Mouse (Mus musculus) testis, adult 2 months (tissue): Measurements from ENCODE around the gene 2810408A11Rik. TPM values are rescaled to one million over a fixed set of nuclear protein-coding genes. Genes with fewer than 3 reads are reported as not detected.

Experiments used
- H3K27ac ChIP-seq: fragments of 200-500 bp; 2 replicates; pipeline ENCODE4 v1.5.1; 2012; ENCODE audit warnings: low read depth, low read length; ENCODE audit not compliant: control insufficient read depth, insufficient read depth
- H3K27me3 ChIP-seq: fragments of 200-500 bp; 2 replicates; pipeline ENCODE4 v1.6.1; 2012; ENCODE audit warnings: mild to moderate bottlenecking, low read length, moderate library complexity; ENCODE audit not compliant: control insufficient read depth, insufficient read depth
- H3K36me3 ChIP-seq: fragments of 200-500 bp; 2 replicates; pipeline ENCODE4 v1.6.1; 2012; ENCODE audit warnings: mild to moderate bottlenecking, low read length; ENCODE audit not compliant: control insufficient read depth, insufficient read depth
- H3K4me1 ChIP-seq: fragments of 200-500 bp; 2 replicates; pipeline ENCODE4 v1.6.1; 2012; ENCODE audit warnings: low read length; ENCODE audit not compliant: control insufficient read depth, insufficient read depth
- H3K4me3 ChIP-seq: fragments of 200-500 bp; 2 replicates; pipeline ENCODE4 v1.5.1; 2012; ENCODE audit warnings: low read depth, mild to moderate bottlenecking, low read length, moderate library complexity, mixed read lengths; ENCODE audit not compliant: control insufficient read depth
- CTCF ChIP-seq: fragments of 200-500 bp; IDR thresholded peaks from 2 replicates; pipeline ENCODE4 v1.5.1; 2012; ENCODE audit warnings: low read depth, mild to moderate bottlenecking, inconsistent platforms, low read length, moderate library complexity; ENCODE audit not compliant: control insufficient read depth, insufficient read depth, insufficient replicate concordance
- POLR2A ChIP-seq: fragments of 200-500 bp; IDR thresholded peaks from 2 replicates; pipeline ENCODE4 v1.6.1; 2012; ENCODE audit warnings: low read depth, mild to moderate bottlenecking, inconsistent platforms, low read length, moderate library complexity; ENCODE audit not compliant: control insufficient read depth
- polyA plus RNA-seq: library from polyadenylated mRNA; depleted of rRNA; stranded (reverse); fragments of >200 nt; gene quantifications from 2 replicates; pipeline ENCODE4 v1.2.3, GENCODE M21; 2012; rRNA removed

2810408A11Rik gene
- polyA plus RNA-seq, 1 experiment: 125 TPM

DNA sequence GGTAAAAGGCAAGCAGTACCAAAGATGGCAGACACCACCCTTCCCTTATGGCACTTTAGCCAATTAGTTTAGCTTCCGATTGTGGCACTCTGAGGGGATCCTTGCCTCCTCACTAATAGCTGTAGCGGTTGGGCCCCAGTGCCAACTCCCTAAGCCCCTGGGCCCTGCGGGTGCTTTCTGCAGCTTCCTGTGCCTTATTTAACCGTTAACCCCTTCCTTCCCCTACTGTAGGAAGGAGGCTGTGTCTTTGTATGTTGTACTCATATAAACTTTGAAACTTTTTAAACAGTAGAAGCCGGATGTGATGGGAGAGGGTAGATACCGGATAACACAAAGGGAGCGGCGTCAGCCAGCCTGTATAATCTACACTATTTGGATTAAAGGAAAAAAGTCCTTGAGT is 50.0 kb downstream of the 2810408A11Rik start:
- no peaks in the 10 kb centered on the region for H3K36me3 ChIP-seq

DNA sequence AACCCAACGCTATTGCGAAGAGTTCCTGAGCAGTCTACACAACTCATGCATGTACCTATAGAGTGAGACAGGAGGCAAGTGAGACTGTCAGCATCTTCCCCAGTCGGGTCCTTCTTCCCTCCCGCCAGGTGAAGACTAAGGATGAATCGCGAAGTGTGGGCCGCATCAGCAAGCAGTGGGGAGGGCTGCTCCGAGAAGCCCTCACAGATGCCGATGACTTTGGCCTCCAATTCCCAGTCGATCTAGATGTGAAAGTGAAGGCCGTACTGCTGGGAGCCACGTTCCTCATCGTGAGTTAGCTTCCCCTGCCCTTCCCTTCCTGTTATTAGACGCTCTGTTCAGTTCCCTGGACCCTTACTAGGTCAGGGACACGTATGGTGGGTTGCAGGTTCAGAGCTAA is 50.9 kb downstream of the 2810408A11Rik start:
- Histone ChIP-seq H3K36me3 (no peaks in the 10 kb centered on the region), H3K4me3 (no peak overlapping the region), H3K27ac (no peak overlapping the region), H3K4me1 (peaks cover 9% of the 10 kb centered on the region), H3K27me3 (no peaks in the 10 kb centered on the region)
- TF ChIP-seq CTCF (no peak), POLR2A (no peak)

More for the DNA sequence above, 50.0 kb downstream of the 2810408A11Rik start:
- Histone ChIP-seq H3K4me1 (peaks cover 16% of the 10 kb centered on the region), H3K4me3 (no peak overlapping the region), H3K27me3 (no peaks in the 10 kb centered on the region), H3K27ac (no peak overlapping the region)
- TF ChIP-seq CTCF (no peak), POLR2A (no peak)

DNA sequence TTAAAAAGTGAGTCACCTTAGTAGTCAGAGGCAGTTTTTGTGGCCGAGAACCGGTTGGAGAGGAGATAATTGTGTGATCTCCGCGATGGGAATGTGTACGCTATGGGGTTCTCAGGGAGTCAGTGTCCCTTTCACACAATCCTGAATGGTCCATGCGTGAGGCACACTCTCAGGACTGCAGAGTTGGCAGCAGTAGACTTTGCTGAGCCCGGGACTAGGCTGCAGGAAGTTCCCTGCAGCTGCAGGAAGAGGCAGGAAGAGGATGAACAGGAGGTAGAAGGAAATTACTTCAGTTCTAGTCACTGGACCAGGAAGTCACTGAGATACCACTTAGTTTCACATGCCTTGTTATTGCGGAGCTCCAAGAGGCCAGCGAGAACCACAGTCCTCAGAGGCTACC is 51.7 kb downstream of the 2810408A11Rik start:
- no peak for TF ChIP-seq CTCF
- no peak for TF ChIP-seq POLR2A
- Histone ChIP-seq H3K36me3 (no peaks in the 10 kb centered on the region), H3K4me3 (no peak overlapping the region), H3K27ac (no peak overlapping the region), H3K4me1 (peaks cover 6% of the 10 kb centered on the region), H3K27me3 (no peaks in the 10 kb centered on the region)

DNA sequence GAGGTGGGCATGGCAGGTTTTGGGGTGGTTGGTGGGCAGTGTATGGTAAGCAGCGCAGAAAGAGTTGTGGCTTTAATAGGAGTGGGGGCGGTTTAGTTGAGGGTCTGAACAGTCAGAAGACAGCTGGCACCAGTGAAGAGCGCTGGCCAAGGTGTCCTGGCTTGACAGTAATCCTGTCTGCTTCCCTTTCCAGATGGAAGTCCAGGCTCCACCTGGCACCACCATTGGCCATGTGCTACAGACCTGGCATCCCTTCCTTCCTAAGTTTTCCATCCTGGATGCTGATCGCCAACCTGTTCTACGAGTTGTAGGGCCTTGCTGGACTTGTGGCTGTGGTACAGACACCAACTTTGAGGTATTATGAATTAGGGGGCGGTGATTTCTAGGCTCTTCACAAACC is 52.8 kb downstream of the 2810408A11Rik start:
- TF ChIP-seq POLR2A: no peak
- no peak for TF ChIP-seq CTCF
- Histone ChIP-seq H3K27me3 (no peaks in the 10 kb centered on the region), H3K36me3 (no peaks in the 10 kb centered on the region), H3K4me3 (no peak overlapping the region), H3K27ac (no peak overlapping the region), H3K4me1 (peaks cover 6% of the 10 kb centered on the region)

Other genes starting within 250 kb of the 2810408A11Rik start
- gene Sox15, start 245.7 kb downstream of the 2810408A11Rik start, polyA plus RNA-seq: 0.25 and 0.38 TPM in 2 replicates
- 41.9 and 42.5 TPM in 2 replicates for gene Mpdu1, start 238.3 kb downstream of the 2810408A11Rik start, polyA plus RNA-seq
- gene Cd68, start 234.8 kb downstream of the 2810408A11Rik start, polyA plus RNA-seq: 3.9 and 4.4 TPM in 2 replicates
- 166 and 210 TPM in 2 replicates for gene Eif4a1, start 228.6 kb downstream of the 2810408A11Rik start, polyA plus RNA-seq
- gene Senp3, start 218.9 kb downstream of the 2810408A11Rik start, polyA plus RNA-seq: 54.7 and 67.6 TPM in 2 replicates
- gene Tnfsf13, start 215.2 kb downstream of the 2810408A11Rik start, polyA plus RNA-seq: 4.2 and 5.6 TPM in 2 replicates
- gene Tnfsf12, start 205.1 kb downstream of the 2810408A11Rik start, polyA plus RNA-seq: 2.9 and 3.3 TPM in 2 replicates
- 1.3 and 1.9 TPM in 2 replicates for gene Tnfsfm13, start 204.9 kb downstream of the 2810408A11Rik start, polyA plus RNA-seq
- 54.7 and 75.8 TPM in 2 replicates for gene Polr2a, start 142.3 kb downstream of the 2810408A11Rik start, polyA plus RNA-seq
- 210 and 236 TPM in 2 replicates for gene Slc35g3, start 139.0 kb downstream of the 2810408A11Rik start, polyA plus RNA-seq
- 5.1 and 6.0 TPM in 2 replicates for gene Zbtb4, start 135.1 kb downstream of the 2810408A11Rik start, polyA plus RNA-seq
- 0.79 and 1.2 TPM in 2 replicates for gene Chrnb1, start 105.0 kb downstream of the 2810408A11Rik start, polyA plus RNA-seq
- gene Fgf11, start 99.1 kb downstream of the 2810408A11Rik start, polyA plus RNA-seq: 2.7 and 3.2 TPM in 2 replicates
- gene Tmem102, start 95.4 kb downstream of the 2810408A11Rik start, polyA plus RNA-seq: 0.52 and 0.79 TPM in 2 replicates
- 136 and 193 TPM in 2 replicates for gene Gm39566, start 85.7 kb downstream of the 2810408A11Rik start, polyA plus RNA-seq
- gene Spem2, start 82.5 kb downstream of the 2810408A11Rik start, polyA plus RNA-seq: 758 and 858 TPM in 2 replicates
- 1,704 and 1,758 TPM in 2 replicates for gene Spem1, start 78.8 kb downstream of the 2810408A11Rik start, polyA plus RNA-seq
- gene Nlgn2, start 63.2 kb downstream of the 2810408A11Rik start, polyA plus RNA-seq: 2.4 and 2.7 TPM in 2 replicates
- 21.9 and 22.7 TPM in 2 replicates for gene Tmem256, start 62.5 kb downstream of the 2810408A11Rik start, polyA plus RNA-seq
- gene Plscr3, start 54.6 kb downstream of the 2810408A11Rik start, polyA plus RNA-seq: 6.5 and 8.5 TPM in 2 replicates
- 1.6 and 1.9 TPM in 2 replicates for gene Tnk1, start 42.3 kb downstream of the 2810408A11Rik start, polyA plus RNA-seq
- gene Tmem95, start 23.0 kb downstream of the 2810408A11Rik start, polyA plus RNA-seq: 20.8 and 27.5 TPM in 2 replicates
- gene Kctd11, start 19.6 kb downstream of the 2810408A11Rik start, polyA plus RNA-seq: 0.47 and 0.69 TPM in 2 replicates
- 4.0 and 4.9 TPM in 2 replicates for gene Acap1, start 5.4 kb downstream of the 2810408A11Rik start, polyA plus RNA-seq
- gene Neurl4, start 85 bp upstream of the 2810408A11Rik start, polyA plus RNA-seq: 57.7 and 61.1 TPM in 2 replicates
- gene Gps2, start 12.9 kb upstream of the 2810408A11Rik start, polyA plus RNA-seq: 290 and 295 TPM in 2 replicates
- 621 and 702 TPM in 2 replicates for gene Eif5a, start 21.0 kb upstream of the 2810408A11Rik start, polyA plus RNA-seq
- 3,709 and 3,883 TPM in 2 replicates for gene Ybx2, start 34.8 kb upstream of the 2810408A11Rik start, polyA plus RNA-seq
- gene Slc2a4, start 47.2 kb upstream of the 2810408A11Rik start, polyA plus RNA-seq: 1.9 and 3.6 TPM in 2 replicates
- 3.0 and 4.9 TPM in 2 replicates for gene Cldn7, start 63.8 kb upstream of the 2810408A11Rik start, polyA plus RNA-seq
- gene Ctdnep1, start 80.2 kb upstream of the 2810408A11Rik start, polyA plus RNA-seq: 120 and 137 TPM in 2 replicates
- gene Elp5, start 81.5 kb upstream of the 2810408A11Rik start, polyA plus RNA-seq: 225 and 226 TPM in 2 replicates
- gene Gabarap, start 90.2 kb upstream of the 2810408A11Rik start, polyA plus RNA-seq: 659 and 826 TPM in 2 replicates
- gene Phf23, start 94.8 kb upstream of the 2810408A11Rik start, polyA plus RNA-seq: 19.0 and 21.2 TPM in 2 replicates
- gene Dvl2, start 99.6 kb upstream of the 2810408A11Rik start, polyA plus RNA-seq: 15.2 and 16.4 TPM in 2 replicates
- gene Acadvl, start 114.4 kb upstream of the 2810408A11Rik start, polyA plus RNA-seq: 20.6 and 20.9 TPM in 2 replicates
- gene Dlg4, start 116.0 kb upstream of the 2810408A11Rik start, polyA plus RNA-seq: 5.6 and 6.5 TPM in 2 replicates
- gene Asgr1, start 153.1 kb upstream of the 2810408A11Rik start, polyA plus RNA-seq: 1.00 and 1.4 TPM in 2 replicates
- gene Asgr2, start 191.7 kb upstream of the 2810408A11Rik start, polyA plus RNA-seq: 0.18 and 0.58 TPM in 2 replicates
- gene Mgl2, start 229.3 kb upstream of the 2810408A11Rik start, polyA plus RNA-seq: 0.91 and 1.4 TPM in 2 replicates